Mouse (Mus musculus) thymus, postnatal 4 days (tissue): ENCODE measurements around the gene Mlx.
A peak's percentile ranks its signal among the peaks of the same experiment; 100 is the strongest.

Experiments used
- DNase-seq: peaks from one replicate; pipeline ENCODE4 v3.0.0; 2021

Mlx gene

GRCm38 (mm10) chr11:101066549-101067412, 20.3 kb upstream of the Mlx start:
- peak; percentile 94 for DNase-seq

GRCm38 (mm10) chr11:101069391-101070188, 17.5 kb upstream of the Mlx start, which contains the start of gene Naglu:
Gene Naglu, plus strand, starts transcription at chr11:101070012.
- peak; percentile 95 for DNase-seq

- DNase-seq = no peak
These were observed 16.9 kb upstream of the Mlx start for GRCm38 (mm10) chr11:101070189-101070527.

- DNase-seq = no peak
These were observed 16.1 kb upstream of the Mlx start for GRCm38 (mm10) chr11:101070987-101071386.

GRCm38 (mm10) chr11:101071810-101072428, 15.2 kb upstream of the Mlx start:
- DNase-seq = no peak

GRCm38 (mm10) chr11:101078121-101078520, 9.0 kb upstream of the Mlx start, which contains the start of gene Hsd17b1:
Gene Hsd17b1, plus strand, starts transcription at chr11:101078411.
- no peak for DNase-seq

GRCm38 (mm10) chr11:101079746-101080145, 7.3 kb upstream of the Mlx start:
- peak; percentile 73 for DNase-seq

GRCm38 (mm10) chr11:101080421-101080820, 6.7 kb upstream of the Mlx start:
- no peak for DNase-seq

GRCm38 (mm10) chr11:101081659-101082058, 5.4 kb upstream of the Mlx start:
- DNase-seq = peak; percentile 19

- DNase-seq = peak; percentile 82
These were observed 4.6 kb upstream of the Mlx start, which contains the start of gene Coasy for GRCm38 (mm10) chr11:101082208-101083082. Gene Coasy, plus strand, starts transcription at chr11:101082565.

- peak; percentile 31 for DNase-seq
These were observed 3.9 kb upstream of the Mlx start for GRCm38 (mm10) chr11:101083083-101083697.

- no peak for DNase-seq
These were observed 2.8 kb upstream of the Mlx start for GRCm38 (mm10) chr11:101084246-101084645.

- DNase-seq = no peak
These were observed 2.3 kb upstream of the Mlx start for GRCm38 (mm10) chr11:101084811-101085210.

- DNase-seq = no peak
These were observed 1.3 kb upstream of the Mlx start for GRCm38 (mm10) chr11:101085617-101086322.

- DNase-seq = no peak
These were observed 778 bp upstream of the Mlx start for GRCm38 (mm10) chr11:101086323-101086674.

GRCm38 (mm10) chr11:101087682-101088055, 592 bp downstream of the Mlx start:
- no peak for DNase-seq

- DNase-seq = no peak
These were observed 2.9 kb downstream of the Mlx start for GRCm38 (mm10) chr11:101089931-101090330.

GRCm38 (mm10) chr11:101094930-101095313, 7.8 kb downstream of the Mlx start:
- DNase-seq = no peak

GRCm38 (mm10) chr11:101095314-101096024, 8.4 kb downstream of the Mlx start, which contains the start of gene Psmc3ip:
Gene Psmc3ip, minus strand, starts transcription at chr11:101095436.
- peak; percentile 92 for DNase-seq

GRCm38 (mm10) chr11:101098231-101098630, 11.2 kb downstream of the Mlx start:
- no peak for DNase-seq

- no peak for DNase-seq
These were observed 15.9 kb downstream of the Mlx start for GRCm38 (mm10) chr11:101103011-101103410.
